Mouse (Mus musculus) megakaryocyte progenitor cell, adult 5-6 weeks (primary cell): ENCODE results near the gene 4930523C07Rik. TPM values are rescaled to one million over a fixed set of nuclear protein-coding genes. Genes with fewer than 3 reads are reported as not detected.

ENCODE experiments used
- ATAC-seq: replicated peaks from 2 replicates; pipeline ENCODE4 v1.8.0; 2016; ENCODE audit warnings: mild to moderate bottlenecking, moderate TSS enrichment, inconsistent platforms; ENCODE audit not compliant: poor library complexity
- total RNA-seq, 2 experiments: library from RNA; stranded (forward) in 1 of 2; stranded (reverse) in 1 of 2; fragments of 157-497, 149-512 nt in 1 of 2; fragments of 200-1000 nt in 1 of 2; gene quantifications; 2 replicates each; pipeline versions ENCODE4 v1.2.3 to v1.2.4; 2015 to 2017

The 4930523C07Rik gene
- total RNA-seq (2015) (55.5 and 56.9 TPM in 2 replicates), total RNA-seq (2017) (39.0 and 59.1 TPM in 2 replicates)

- ATAC-seq: peak; percentile 79
Observed at GRCm38 (mm10) chr1:160044237-160045021, at the start of gene 4930523C07Rik. Gene 4930523C07Rik (plus strand): TSS chr1:160044382.

- peak; percentile 69 for ATAC-seq
Observed at GRCm38 (mm10) chr1:159997329-159997728, 46.9 kb upstream of the 4930523C07Rik start.

GRCm38 (mm10) chr1:159998349-159998748, 45.8 kb upstream of the 4930523C07Rik start:
- ATAC-seq: peak; percentile 53

GRCm38 (mm10) chr1:159999232-159999631, 45.0 kb upstream of the 4930523C07Rik start:
- ATAC-seq: no peak

- ATAC-seq: no peak
Observed at GRCm38 (mm10) chr1:160005319-160005718, 38.9 kb upstream of the 4930523C07Rik start.

GRCm38 (mm10) chr1:160006919-160007588, 37.1 kb upstream of the 4930523C07Rik start:
- ATAC-seq: no peak

- peak; percentile 96 for ATAC-seq
Observed at GRCm38 (mm10) chr1:160013042-160013441, 31.1 kb upstream of the 4930523C07Rik start.

GRCm38 (mm10) chr1:160024339-160024980, 19.7 kb upstream of the 4930523C07Rik start:
- ATAC-seq: peak; percentile 79

GRCm38 (mm10) chr1:160025146-160025894, 18.9 kb upstream of the 4930523C07Rik start:
- peak; percentile 79 for ATAC-seq

- ATAC-seq: no peak
Observed at GRCm38 (mm10) chr1:160025895-160026255, 18.3 kb upstream of the 4930523C07Rik start.

- no peak for ATAC-seq
Observed at GRCm38 (mm10) chr1:160027939-160028338, 16.2 kb upstream of the 4930523C07Rik start.

GRCm38 (mm10) chr1:160033948-160034598, 10.1 kb upstream of the 4930523C07Rik start:
- ATAC-seq: peak; percentile 74

- ATAC-seq: no peak
Observed at GRCm38 (mm10) chr1:160035561-160035960, 8.6 kb upstream of the 4930523C07Rik start.

- ATAC-seq: peak; percentile 23; the same call in 1 of the 2 replicates
Observed at GRCm38 (mm10) chr1:160036996-160037521, 7.1 kb upstream of the 4930523C07Rik start.

GRCm38 (mm10) chr1:160039951-160040645, 4.1 kb upstream of the 4930523C07Rik start:
- 0 out of 2 replicates have a peak, but pooled peaks have one; percentile 12 for ATAC-seq

GRCm38 (mm10) chr1:160041264-160041775, 2.9 kb upstream of the 4930523C07Rik start:
- peak; percentile 28 for ATAC-seq

GRCm38 (mm10) chr1:160042351-160042750, 1.8 kb upstream of the 4930523C07Rik start:
- ATAC-seq: no peak

- ATAC-seq: no peak
Observed at GRCm38 (mm10) chr1:160043271-160043975, 759 bp upstream of the 4930523C07Rik start.
